Mouse (Mus musculus) MEL (cell line): ENCODE data around the gene Fgfr2. TPM values are rescaled to one million over a fixed set of nuclear protein-coding genes. Genes with fewer than 3 reads are reported as not detected.
A peak's percentile ranks its signal among the peaks of the same experiment; 100 is the strongest.

ENCODE experiments used
- DNase-seq: peaks from one replicate; pipeline ENCODE4 v3.0.0; 2011; ENCODE audit warnings: low read depth, low spot score
- H3K27ac ChIP-seq: 2 replicates; pipeline ENCODE4 v1.5.1; 2012; ENCODE audit warnings: low read depth, mild to moderate bottlenecking, control low read depth, low read length, moderate library complexity; ENCODE audit not compliant: control insufficient read depth
- H3K27me3 ChIP-seq, 2 experiments: fragments of 150-350 bp in 1 of 2; sonication (generic) in 1 of 2; 2 replicates each; pipeline ENCODE4 v1.6.1; 2012; ENCODE audit warnings: low read length in 2 of 2, mild to moderate bottlenecking in 2 of 2, improper control_type of control experiment in 1 of 2, moderate library complexity in 1 of 2; ENCODE audit not compliant: insufficient read depth in 2 of 2, control insufficient read depth in 1 of 2
- H3K36me3 ChIP-seq, 2 experiments: 2 replicates each; pipeline ENCODE4 v1.6.1; 2012 to 2014; ENCODE audit warnings: low read length in 2 of 2, improper control_type of control experiment in 1 of 2, inconsistent platforms in 1 of 2, mild to moderate bottlenecking in 1 of 2; ENCODE audit not compliant: insufficient read depth in 2 of 2, control insufficient read depth in 1 of 2
- H3K4me1 ChIP-seq, 2 experiments: fragments of 150-350 bp in 1 of 2; sonication (generic) in 1 of 2; 2 replicates each; pipeline ENCODE4 v1.6.1; 2012; ENCODE audit warnings: low read length in 2 of 2, improper control_type of control experiment in 1 of 2, mild to moderate bottlenecking in 1 of 2; ENCODE audit not compliant: insufficient read depth in 2 of 2, control insufficient read depth in 1 of 2
- H3K4me3 ChIP-seq, 2 experiments: fragments of 150-350 bp in 1 of 2; sonication (generic) in 1 of 2; 2 replicates each; pipeline ENCODE4 v1.5.1; 2012; ENCODE audit warnings: low read depth in 2 of 2, low read length in 2 of 2, mild to moderate bottlenecking in 2 of 2, moderate library complexity in 2 of 2, control low read depth in 1 of 2, improper control_type of control experiment in 1 of 2; ENCODE audit not compliant: control insufficient read depth in 1 of 2, insufficient read depth in 1 of 2
- H3K79me2 ChIP-seq: 2 replicates; pipeline ENCODE4 v1.6.1; 2012; ENCODE audit warnings: mild to moderate bottlenecking, low read length, moderate library complexity; ENCODE audit not compliant: control insufficient read depth, poor library complexity, insufficient read depth
- H3K9ac ChIP-seq: 2 replicates; pipeline ENCODE4 v1.6.1; 2012; ENCODE audit warnings: low read depth, mild to moderate bottlenecking, control low read depth, low read length, moderate library complexity; ENCODE audit not compliant: control insufficient read depth, poor library complexity, severe bottlenecking
- H3K9me3 ChIP-seq: fragments of 150-350 bp; sonication (generic); replicated peaks from 2 replicates; pipeline ENCODE4 v1.6.1; 2012; ENCODE audit warnings: mild to moderate bottlenecking, low read length, improper control_type of control experiment, moderate library complexity; ENCODE audit not compliant: insufficient read depth
- BHLHE40 ChIP-seq: IDR thresholded peaks from 2 replicates; pipeline ENCODE4 v1.6.1; 2012; ENCODE audit warnings: low read depth, mild to moderate bottlenecking, inconsistent platforms, low read length, improper control_type of control experiment, borderline replicate concordance
- ELF1 ChIP-seq: IDR thresholded peaks from 2 replicates; pipeline ENCODE4 v1.6.1; 2014; ENCODE audit warnings: low read depth, mild to moderate bottlenecking, inconsistent platforms, low read length, improper control_type of control experiment, moderate library complexity
- ETS1 ChIP-seq: IDR thresholded peaks from 2 replicates; pipeline ENCODE4 v1.6.1; 2012; ENCODE audit warnings: low read depth, mild to moderate bottlenecking, inconsistent platforms, low read length, improper control_type of control experiment, moderate library complexity
- GATA1 ChIP-seq: IDR thresholded peaks from 2 replicates; pipeline ENCODE4 v1.6.1; 2011; ENCODE audit warnings: low read depth, low read length, improper control_type of control experiment
- MAX ChIP-seq: IDR thresholded peaks from 2 replicates; pipeline ENCODE4 v1.6.1; 2011; ENCODE audit warnings: low read length, improper control_type of control experiment
- MYC ChIP-seq: IDR thresholded peaks from 2 replicates; pipeline ENCODE4 v1.6.1; 2011; ENCODE audit warnings: low read depth, mild to moderate bottlenecking, low read length, improper control_type of control experiment, moderate library complexity
- NELFE ChIP-seq: IDR thresholded peaks from 2 replicates; pipeline ENCODE4 v1.6.1; 2011; ENCODE audit warnings: low read depth, low read length, improper control_type of control experiment
- POLR2A ChIP-seq, 2 experiments: IDR thresholded peaks; 2 replicates each; pipeline ENCODE4 v1.6.1; 2011 to 2012; ENCODE audit warnings: low read length in 2 of 2, mild to moderate bottlenecking in 2 of 2, control low read depth in 1 of 2, improper control_type of control experiment in 1 of 2, low read depth in 1 of 2, moderate library complexity in 1 of 2; ENCODE audit not compliant: control insufficient read depth in 1 of 2, insufficient read depth in 1 of 2, poor library complexity in 1 of 2
- POLR2AphosphoS5 ChIP-seq: IDR thresholded peaks from 2 replicates; pipeline ENCODE4 v1.6.1; 2012; ENCODE audit warnings: low read depth, borderline replicate concordance, mild to moderate bottlenecking, inconsistent platforms, low read length, moderate library complexity, mixed read lengths
- TAL1 ChIP-seq: IDR thresholded peaks from 2 replicates; pipeline ENCODE4 v1.6.1; 2012; ENCODE audit warnings: mild to moderate bottlenecking, inconsistent platforms, low read length, moderate library complexity, mixed read lengths
- TBP ChIP-seq: IDR thresholded peaks from 2 replicates; pipeline ENCODE4 v1.8.0; 2011; ENCODE audit warnings: low read depth, low read length, improper control_type of control experiment
- TCF12 ChIP-seq: IDR thresholded peaks from 2 replicates; pipeline ENCODE4 v1.6.1; 2014; ENCODE audit warnings: low read depth, mild to moderate bottlenecking, inconsistent platforms, low read length, improper control_type of control experiment, moderate library complexity
- UBTF ChIP-seq: IDR thresholded peaks from 2 replicates; pipeline ENCODE4 v1.6.1; 2012; ENCODE audit warnings: low read depth, mild to moderate bottlenecking, inconsistent platforms, low read length, improper control_type of control experiment, moderate library complexity, borderline replicate concordance; ENCODE audit not compliant: insufficient read depth
- polyA plus RNA-seq, 2 experiments: library from polyadenylated mRNA; stranded (reverse) in 1 of 2; unstranded in 1 of 2; fragments of >175 nt in 1 of 2; fragments of >200 nt in 1 of 2; gene quantifications; 2 replicates each; pipeline versions ENCODE4 v1.2.1 to v1.2.4; 2012; ENCODE audit warnings: low replicate concordance in 2 of 2, low read depth in 1 of 2; ENCODE audit not compliant: insufficient read length in 2 of 2, insufficient read depth in 1 of 2, missing spikeins in 1 of 2
- total RNA-seq: library from RNA; depleted of rRNA; stranded (reverse); fragments of 300-350 nt; gene quantifications from 2 replicates; pipeline ENCODE4 v1.2.3, GENCODE M21; 2012

Fgfr2 gene
- total and polyA plus RNA-seq, 3 experiments: not detected

DNA sequence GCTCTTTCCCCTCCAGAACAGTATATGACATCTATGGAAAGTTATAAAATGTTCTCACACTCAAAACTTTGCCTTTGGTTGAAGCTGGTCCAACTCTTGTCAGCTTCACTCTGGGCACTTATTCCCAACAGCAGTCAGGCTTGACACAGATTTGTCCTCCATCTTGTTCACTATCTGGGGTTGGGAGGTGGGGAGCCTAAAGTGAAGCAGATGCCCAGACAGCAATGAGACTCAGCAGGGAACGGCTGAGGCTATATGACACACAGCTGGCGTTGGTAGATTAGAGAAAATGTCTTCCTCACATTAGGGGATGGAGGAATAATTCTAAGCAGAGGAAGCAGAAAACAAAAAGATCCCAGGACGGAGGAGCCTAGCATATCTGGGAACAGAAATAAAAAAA lies 724.7 kb downstream of the Fgfr2 start:
- TF ChIP-seq TAL1 (peak; percentile 60), BHLHE40 (no peak), MYC (no peak), ETS1 (no peak), TBP (no peak), POLR2AphosphoS5 (no peak), MAX (no peak), ELF1 (no peak), TCF12 (no peak)
- Histone ChIP-seq H3K27me3 (no peaks in the 10 kb centered on the region), H3K9ac (no peak overlapping the region), H3K4me3 (no peak overlapping the region), H3K27ac (peak overlapping the region; percentile 99), H3K4me1 (peaks cover 17 to 76% of the 10 kb centered on the region in 2 experiments), H3K36me3 (peaks cover 0 to 75% of the 10 kb centered on the region in 2 experiments; a peak in 2 of 4 replicates), H3K9me3 (no peaks in the 10 kb centered on the region), H3K79me2 (peaks cover 8% of the 10 kb centered on the region)
- no peak for DNase-seq

DNA sequence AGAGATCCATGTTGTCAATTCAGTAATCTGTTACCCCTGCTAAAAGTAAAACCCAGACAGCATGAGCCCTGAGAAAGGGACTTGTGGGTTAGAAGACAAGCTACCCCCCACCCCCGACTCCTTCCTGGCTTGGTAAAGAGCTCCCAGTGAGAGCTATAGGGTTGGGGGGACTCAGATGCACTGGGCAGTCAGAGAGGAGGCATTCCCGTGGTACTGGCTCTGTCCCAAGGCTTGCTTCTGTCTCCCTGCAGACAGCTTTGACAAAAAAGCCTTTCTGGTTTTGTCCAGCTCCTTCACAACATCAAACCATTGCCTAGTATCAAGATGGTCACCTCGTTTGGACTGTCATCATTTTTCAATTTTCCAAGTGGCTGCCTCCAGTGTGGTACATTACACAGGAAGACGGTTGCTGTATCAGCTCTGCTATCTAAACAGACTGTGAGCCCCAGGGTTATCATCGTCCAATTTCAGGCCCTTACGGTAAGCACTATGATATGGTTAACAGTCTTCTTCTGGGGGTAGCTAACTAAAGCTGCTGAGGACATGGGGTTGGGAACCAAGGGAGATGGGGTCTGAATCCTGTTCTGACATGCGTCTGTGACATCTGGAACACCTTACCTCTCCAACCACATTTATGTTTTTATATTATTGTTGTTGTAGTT lies 726.4 kb downstream of the Fgfr2 start:
- Histone ChIP-seq H3K36me3 (peaks cover 0 to 68% of the 10 kb centered on the region in 2 experiments; a peak in 2 of 4 replicates), H3K4me1 (peaks cover 9 to 66% of the 10 kb centered on the region in 2 experiments), H3K9me3 (no peaks in the 10 kb centered on the region), H3K27me3 (no peaks in the 10 kb centered on the region), H3K4me3 (peak overlapping the region in 1 of 2 experiments; percentile 1; a peak in 1 of 4 replicates), H3K9ac (peak overlapping the region; percentile 76), H3K79me2 (peaks cover 24% of the 10 kb centered on the region), H3K27ac (peak overlapping the region; percentile 99)
- DNase-seq: peak; percentile 95
- TF ChIP-seq NELFE (no peak), POLR2A (IDR thresholded peaks at IDR 0.05; ENCODE audit: control insufficient read depth in 1 of 2, insufficient read depth in 1 of 2, low read depth in 1 of 2, low read length in 2 of 2, poor library complexity in 1 of 2) (peak in 1 of 2 experiments; percentile 71; a peak in 2 of 4 replicates), UBTF (0 out of 2 replicates have a peak, but pooled peaks have one; percentile 8), GATA1 (peak; percentile 100), TAL1 (peak; percentile 82), TBP (peak; percentile 93)
